Mouse (Mus musculus): ENCODE results near the gene Cpeb3. TPM values are rescaled to one million over a fixed set of nuclear protein-coding genes. Genes with fewer than 3 reads are reported as not detected.
"Not testable (repeated sequence)": the region's sequence is repeated elsewhere in the genome, so short reads cannot be mapped to it uniquely, and the experiment has no call there.

Gene Cpeb3
- polyA plus RNA-seq, 1 experiment from 2014 or later, result 7.9 TPM

DNA sequence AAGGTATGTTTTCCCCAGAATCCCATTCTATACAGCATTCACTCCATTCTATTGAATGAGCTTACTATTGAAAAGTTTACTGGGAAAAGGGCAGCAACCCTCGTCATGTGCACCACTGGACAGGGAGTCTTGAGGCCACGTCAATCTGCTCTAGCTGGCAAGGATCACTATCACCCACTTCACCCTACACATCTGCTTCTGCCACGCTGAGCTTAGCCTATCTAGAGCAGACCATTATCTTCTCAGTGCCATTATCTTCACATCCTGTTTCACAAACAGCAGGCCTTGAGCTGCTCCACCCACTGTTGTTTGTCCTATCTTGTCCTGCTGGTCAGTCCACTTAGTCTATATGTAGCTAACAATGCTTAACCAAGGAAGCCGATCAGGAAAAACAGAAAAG lies 66.8 kb downstream of the Cpeb3 start:
- WGBS, result 16% methylated on average over 4 of the region's 4 CpGs
- H3K4me1 ChIP-seq, result peaks cover 46% of the 10 kb centered on the region
- H3K27ac ChIP-seq (replicated peaks), result no peak overlapping the region
- ATAC-seq (ENCODE audit: extremely low read depth, insufficient number of reproducible peaks, low FRiP score, low TSS enrichment), result peak; percentile 71; the same call in 1 of the 2 replicates
- no peak overlapping the region for H3K4me3 ChIP-seq
- H3K27me3 ChIP-seq (replicated peaks), result no peaks in the 10 kb centered on the region
- H3K9ac ChIP-seq, result no peak overlapping the region
- H3K9me3 ChIP-seq, result no peaks in the 10 kb centered on the region
- H3K4me2 ChIP-seq, result peak overlapping the region; percentile 2; the same call in 1 of the 2 replicates
- H3K36me3 ChIP-seq, result no peaks in the 10 kb centered on the region

DNA sequence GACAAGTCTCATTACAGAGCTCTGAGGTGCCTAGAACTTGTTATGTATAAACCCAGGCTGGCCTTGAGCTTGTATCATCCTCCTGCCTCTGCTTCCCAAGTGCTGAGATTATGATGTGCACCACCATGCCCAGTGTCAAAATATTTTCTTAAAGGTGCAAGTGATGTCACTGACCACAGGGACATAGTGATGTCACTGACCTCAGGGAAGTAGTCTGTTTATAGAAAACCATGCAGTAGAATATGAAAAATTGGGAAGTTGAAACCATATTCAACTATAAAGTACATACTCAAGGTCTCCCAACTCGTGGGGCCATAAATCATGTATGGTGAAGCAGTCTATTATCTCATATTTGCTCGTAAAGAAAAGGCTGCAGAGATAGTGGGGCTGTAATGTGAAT lies 71.3 kb downstream of the Cpeb3 start:
- Histone ChIP-seq H3K4me1 (peaks cover 30% of the 10 kb centered on the region), H3K36me3 (no peaks in the 10 kb centered on the region), H3K9me3 (no peaks in the 10 kb centered on the region), H3K27ac (replicated peaks) (no peak overlapping the region), H3K9ac (no peak overlapping the region), H3K4me3 (no peak overlapping the region), H3K4me2 (no peak overlapping the region), H3K27me3 (replicated peaks) (no peaks in the 10 kb centered on the region)
- no peak for ATAC-seq (ENCODE audit: extremely low read depth, insufficient number of reproducible peaks, low FRiP score, low TSS enrichment)
- 37% methylated on average over 2 of the region's 2 CpGs for WGBS

DNA sequence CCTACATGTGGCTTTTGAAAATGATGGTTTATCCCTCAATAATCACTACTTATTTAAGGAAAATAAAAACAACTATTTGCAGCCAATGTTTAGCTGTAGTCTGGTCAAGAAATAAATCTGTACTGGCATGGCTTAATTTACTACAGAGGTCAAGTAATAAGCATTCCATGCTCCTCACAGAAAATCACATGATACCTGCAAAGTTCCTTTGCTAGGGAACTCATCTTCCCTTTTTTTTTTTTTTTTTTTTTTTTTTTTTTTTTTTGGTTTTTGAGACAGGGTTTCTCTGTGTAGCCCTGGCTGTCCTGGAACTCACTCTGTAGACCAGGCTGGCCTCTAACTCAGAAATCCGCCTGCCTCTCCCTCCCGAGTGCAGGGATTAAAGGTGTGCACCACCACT lies 72.9 kb downstream of the Cpeb3 start:
- not testable (repeated sequence) for H3K36me3 ChIP-seq, H3K4me2 ChIP-seq

DNA sequence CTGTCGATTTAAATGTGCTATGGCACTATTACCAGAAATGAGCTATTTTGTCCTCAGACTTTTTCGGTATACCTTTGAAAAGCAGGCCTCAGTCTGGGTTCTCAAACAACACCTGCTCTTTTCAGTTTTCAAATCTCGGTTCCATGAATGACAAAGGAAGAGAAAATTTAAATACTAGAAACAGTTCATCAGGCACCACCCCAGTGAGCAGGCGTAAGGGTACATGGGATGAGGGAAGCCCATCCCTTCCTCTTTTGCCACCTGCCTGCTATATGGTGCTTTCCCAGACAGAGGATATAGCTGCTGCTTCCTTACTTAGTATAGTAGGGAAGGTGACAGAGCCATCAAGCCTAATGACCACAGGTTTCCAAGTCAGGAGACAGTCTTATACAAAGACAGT lies 74.7 kb downstream of the Cpeb3 start:
- H3K4me3 ChIP-seq, result no peak overlapping the region
- H3K4me1 ChIP-seq, result peaks cover 22% of the 10 kb centered on the region
- H3K9ac ChIP-seq, result no peak overlapping the region
- H3K27ac ChIP-seq (replicated peaks), result no peak overlapping the region
- no peaks in the 10 kb centered on the region for H3K9me3 ChIP-seq
- no peak overlapping the region for H3K4me2 ChIP-seq
- no peak for ATAC-seq (ENCODE audit: extremely low read depth, insufficient number of reproducible peaks, low FRiP score, low TSS enrichment)
- no peaks in the 10 kb centered on the region for H3K27me3 ChIP-seq (replicated peaks)
- H3K36me3 ChIP-seq, result no peaks in the 10 kb centered on the region
- 85% methylated on average over 4 of the region's 4 CpGs for WGBS

More for the DNA sequence above, 72.9 kb downstream of the Cpeb3 start:
- peaks cover 24% of the 10 kb centered on the region for H3K4me1 ChIP-seq
- not testable (repeated sequence) for ATAC-seq (ENCODE audit: extremely low read depth, insufficient number of reproducible peaks, low FRiP score, low TSS enrichment); H3K9ac ChIP-seq; H3K9me3 ChIP-seq; H3K27ac ChIP-seq (replicated peaks); H3K4me3 ChIP-seq; H3K27me3 ChIP-seq (replicated peaks)
- WGBS, result 92% methylated on average over 2 of the region's 2 CpGs

DNA sequence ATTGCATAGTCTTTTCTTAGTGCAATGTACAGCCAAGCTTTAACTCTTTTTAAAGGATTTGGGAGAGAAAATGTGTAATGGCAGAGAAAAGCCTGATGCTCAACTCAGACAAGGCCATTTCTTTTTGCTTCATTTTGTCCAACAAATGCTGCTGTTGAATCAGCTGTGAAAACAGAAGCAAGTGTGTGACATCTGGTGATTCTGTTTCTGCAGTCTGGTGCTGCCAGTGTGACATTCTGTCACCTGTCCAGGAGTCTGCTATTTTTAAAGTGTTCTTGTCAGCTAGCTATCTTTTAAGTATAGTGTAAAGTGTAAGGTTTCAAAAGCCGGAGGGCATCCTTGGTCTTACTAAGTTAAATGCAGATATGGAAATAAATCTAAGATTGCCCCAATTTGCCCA lies 76.7 kb downstream of the Cpeb3 start:
- Histone ChIP-seq H3K9me3 (no peaks in the 10 kb centered on the region), H3K4me3 (no peak overlapping the region), H3K27me3 (replicated peaks) (no peaks in the 10 kb centered on the region), H3K4me1 (peaks cover 15% of the 10 kb centered on the region), H3K27ac (replicated peaks) (no peak overlapping the region), H3K4me2 (peak overlapping the region; percentile 28; the same call in 1 of the 2 replicates), H3K9ac (no peak overlapping the region), H3K36me3 (no peaks in the 10 kb centered on the region)
- WGBS, result 46% methylated on average over 1 of the region's 1 CpGs
- ATAC-seq (ENCODE audit: extremely low read depth, insufficient number of reproducible peaks, low FRiP score, low TSS enrichment), result no peak

DNA sequence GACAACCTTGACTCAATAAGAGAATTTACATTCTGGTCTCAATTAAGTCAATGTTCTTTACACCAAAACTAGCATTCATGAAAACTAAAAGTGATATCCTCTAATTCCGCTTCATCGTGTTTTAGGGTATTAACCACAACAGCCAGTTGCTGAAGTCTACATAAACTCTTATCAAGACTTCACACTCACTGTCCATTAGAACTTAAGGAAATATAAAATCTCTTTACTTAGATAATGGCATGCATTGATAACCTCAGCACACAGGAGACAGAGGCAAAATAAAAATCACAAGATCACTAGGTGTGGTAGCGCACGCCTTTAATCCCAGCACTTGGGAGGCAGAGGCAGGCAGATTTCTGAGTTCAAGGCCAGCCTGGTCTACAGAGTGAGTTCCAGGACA lies 79.9 kb downstream of the Cpeb3 start:
- Histone ChIP-seq H3K27me3 (replicated peaks) (no peaks in the 10 kb centered on the region), H3K36me3 (no peaks in the 10 kb centered on the region; the same call in 1 of the 2 replicates), H3K4me2 (no peak overlapping the region), H3K9me3 (no peaks in the 10 kb centered on the region), H3K27ac (replicated peaks) (no peak overlapping the region), H3K4me3 (no peak overlapping the region), H3K4me1 (peaks cover 15% of the 10 kb centered on the region), H3K9ac (no peak overlapping the region)
- ATAC-seq (ENCODE audit: extremely low read depth, insufficient number of reproducible peaks, low FRiP score, low TSS enrichment), result no peak
- 92% methylated on average over 4 of the region's 4 CpGs for WGBS

- Histone ChIP-seq H3K27me3 (replicated peaks) (no peaks in the 10 kb centered on the region), H3K4me1 (peaks cover 9% of the 10 kb centered on the region), H3K9ac (no peak overlapping the region), H3K27ac (replicated peaks) (no peak overlapping the region), H3K4me2 (no peak overlapping the region), H3K4me3 (no peak overlapping the region), H3K36me3 (no peaks in the 10 kb centered on the region; the same call in 1 of the 2 replicates), H3K9me3 (no peaks in the 10 kb centered on the region)
- ATAC-seq (ENCODE audit: extremely low read depth, insufficient number of reproducible peaks, low FRiP score, low TSS enrichment), result no peak
- WGBS, result 76% methylated on average over 5 of the region's 5 CpGs
Observed at GRCm38 (mm10) chr19:37127018-37127567, 81.3 kb downstream of the Cpeb3 start.

- no peak for ATAC-seq (ENCODE audit: extremely low read depth, insufficient number of reproducible peaks, low FRiP score, low TSS enrichment)
- Histone ChIP-seq H3K9ac (no peak overlapping the region), H3K27me3 (replicated peaks) (no peaks in the 10 kb centered on the region), H3K4me1 (peaks cover 1% of the 10 kb centered on the region), H3K9me3 (no peaks in the 10 kb centered on the region), H3K36me3 (no peaks in the 10 kb centered on the region; the same call in 1 of the 2 replicates), H3K4me2 (no peak overlapping the region), H3K27ac (replicated peaks) (no peak overlapping the region), H3K4me3 (no peak overlapping the region)
Observed at GRCm38 (mm10) chr19:37124961-37125360, 83.4 kb downstream of the Cpeb3 start.

DNA sequence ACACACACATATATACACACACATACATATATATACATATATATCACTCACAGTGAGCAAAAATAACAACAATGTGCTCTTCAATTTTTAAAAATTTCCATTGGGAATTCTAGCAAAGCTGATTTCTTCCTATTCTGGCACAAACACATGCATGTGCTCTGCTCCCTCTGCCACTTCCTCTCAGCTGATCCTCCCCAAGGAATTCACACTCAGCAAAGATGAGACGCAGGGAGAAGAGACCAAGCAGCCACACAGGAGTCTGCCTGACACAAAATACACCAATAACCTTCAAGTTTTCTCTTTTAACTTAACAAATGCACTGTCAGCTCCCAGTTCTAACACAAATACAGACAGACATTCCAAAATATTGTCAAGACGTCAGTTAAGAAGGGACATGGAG lies 89.1 kb downstream of the Cpeb3 start:
- no peaks in the 10 kb centered on the region for H3K27me3 ChIP-seq (replicated peaks)
- H3K9ac ChIP-seq, result no peak overlapping the region
- peaks cover 6% of the 10 kb centered on the region for H3K36me3 ChIP-seq
- H3K9me3 ChIP-seq, result no peaks in the 10 kb centered on the region
- H3K27ac ChIP-seq (replicated peaks), result no peak overlapping the region
- H3K4me2 ChIP-seq, result no peak overlapping the region
- peaks cover 27% of the 10 kb centered on the region for H3K4me1 ChIP-seq
- ATAC-seq (ENCODE audit: extremely low read depth, insufficient number of reproducible peaks, low FRiP score, low TSS enrichment), result no peak
- WGBS, result 51% methylated on average over 2 of the region's 2 CpGs
- H3K4me3 ChIP-seq, result no peak overlapping the region

DNA sequence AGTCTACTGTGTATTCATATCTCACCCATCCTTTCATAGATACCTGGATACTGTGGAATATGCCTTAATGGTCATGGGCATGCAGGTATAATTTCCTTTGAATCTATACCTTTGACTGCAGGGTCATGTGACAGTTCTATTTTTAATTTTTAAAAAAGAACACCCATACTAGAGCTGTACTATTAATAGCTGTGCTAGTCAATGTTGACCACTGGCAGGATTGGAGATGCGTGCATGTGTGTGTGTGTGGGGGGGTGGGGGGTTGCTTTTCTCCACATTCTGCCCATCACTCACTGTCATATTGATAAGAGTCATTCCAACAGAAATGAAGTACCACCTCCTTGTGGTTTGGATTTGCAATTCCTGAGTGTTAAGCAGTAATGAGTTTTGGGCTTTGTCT lies 92.6 kb downstream of the Cpeb3 start:
- ATAC-seq (ENCODE audit: extremely low read depth, insufficient number of reproducible peaks, low FRiP score, low TSS enrichment), result peak; percentile 37; the same call in 1 of the 2 replicates
- Histone ChIP-seq H3K9ac (no peak overlapping the region), H3K9me3 (no peaks in the 10 kb centered on the region), H3K27me3 (replicated peaks) (no peaks in the 10 kb centered on the region), H3K4me1 (peaks cover 27% of the 10 kb centered on the region), H3K4me2 (no peak overlapping the region), H3K4me3 (no peak overlapping the region), H3K36me3 (peaks cover 6% of the 10 kb centered on the region; the same call in 1 of the 2 replicates), H3K27ac (replicated peaks) (peak overlapping the region; percentile 76)
- WGBS, result 48% methylated on average over 1 of the region's 1 CpGs

DNA sequence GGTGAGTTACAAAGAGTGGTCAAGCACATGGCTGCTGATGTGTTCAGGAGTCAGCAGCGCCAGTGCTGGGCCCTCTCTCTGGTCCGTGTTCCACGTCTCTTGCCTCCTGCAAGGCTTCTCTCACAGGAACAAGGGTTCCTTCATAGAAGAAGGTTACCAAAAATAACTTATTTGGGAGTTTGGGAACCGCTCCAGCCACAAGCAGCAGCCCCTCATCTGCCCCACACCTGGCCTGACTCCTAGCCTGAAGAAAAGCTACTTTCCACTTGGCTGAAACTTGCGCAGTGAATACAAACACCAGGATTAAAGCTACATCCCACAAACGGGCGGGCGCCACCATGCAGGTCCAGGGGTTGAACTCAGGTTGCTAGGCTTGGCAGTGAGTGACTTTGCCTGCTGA lies 93.0 kb downstream of the Cpeb3 start:
- peak overlapping the region; percentile 40; the same call in 1 of the 2 replicates for H3K9ac ChIP-seq
- no peaks in the 10 kb centered on the region for H3K9me3 ChIP-seq
- peaks cover 27% of the 10 kb centered on the region for H3K4me1 ChIP-seq
- no peak overlapping the region for H3K4me3 ChIP-seq
- H3K4me2 ChIP-seq, result no peak overlapping the region
- ATAC-seq (ENCODE audit: extremely low read depth, insufficient number of reproducible peaks, low FRiP score, low TSS enrichment), result no peak
- peaks cover 6% of the 10 kb centered on the region; the same call in 1 of the 2 replicates for H3K36me3 ChIP-seq
- H3K27ac ChIP-seq (replicated peaks), result peak overlapping the region; percentile 76
- H3K27me3 ChIP-seq (replicated peaks), result no peaks in the 10 kb centered on the region
- WGBS, result 65% methylated on average over 8 of the region's 8 CpGs

DNA sequence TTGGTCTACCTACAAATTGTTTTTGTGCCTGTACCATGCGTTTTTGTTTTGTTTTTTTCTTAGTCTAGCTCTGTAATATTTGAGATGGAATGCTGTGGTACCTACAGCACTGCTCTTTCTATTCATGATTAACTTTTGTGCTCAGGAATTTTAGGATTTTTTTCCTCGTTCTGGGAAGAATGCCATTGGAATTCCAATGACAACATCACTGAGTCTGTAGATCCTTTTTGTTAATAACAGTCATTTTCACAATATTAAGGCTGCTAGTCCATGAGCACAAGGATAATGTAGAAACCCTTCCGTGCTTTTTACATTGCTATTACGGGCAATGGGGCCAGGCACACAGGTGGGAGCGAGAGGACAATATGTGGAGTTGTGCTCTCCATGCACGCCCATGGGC lies 96.6 kb downstream of the Cpeb3 start:
- Histone ChIP-seq H3K4me3 (no peak overlapping the region), H3K9ac (no peak overlapping the region), H3K4me2 (no peak overlapping the region), H3K4me1 (peaks cover 18% of the 10 kb centered on the region), H3K9me3 (no peaks in the 10 kb centered on the region), H3K27me3 (replicated peaks) (no peaks in the 10 kb centered on the region), H3K36me3 (peaks cover 6% of the 10 kb centered on the region; the same call in 1 of the 2 replicates), H3K27ac (replicated peaks) (no peak overlapping the region)
- ATAC-seq (ENCODE audit: extremely low read depth, insufficient number of reproducible peaks, low FRiP score, low TSS enrichment), result no peak
- WGBS, result 81% methylated on average over 6 of the region's 6 CpGs

Data from heart, embryonic 13.5 days (tissue).